Mouse (Mus musculus): ENCODE data around the gene Gm49387. TPM values are rescaled to one million over a fixed set of nuclear protein-coding genes. Genes with fewer than 3 reads are reported as not detected.

The Gm49387 gene
- polyA plus RNA-seq, 1 experiment: not detected

DNA sequence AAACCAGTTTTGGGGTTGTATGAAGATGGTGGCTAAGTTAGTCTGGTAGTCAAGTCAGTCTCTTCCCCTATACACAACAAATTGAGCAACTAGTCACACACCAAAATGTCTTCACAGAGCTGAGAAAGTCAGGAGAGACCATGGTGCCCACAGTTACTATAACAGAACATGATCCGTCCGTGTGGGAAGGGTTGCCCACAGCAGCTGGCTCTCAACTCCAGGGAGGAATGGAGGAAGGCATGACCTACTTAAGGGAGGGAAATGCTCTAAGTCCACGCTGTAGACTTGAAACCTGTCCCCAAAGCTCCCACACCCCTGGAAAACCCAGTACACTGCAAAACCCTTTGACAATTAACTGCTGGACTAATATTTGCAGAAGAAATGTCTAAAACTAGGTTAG is 130.4 kb downstream of the Gm49387 start:
- Histone ChIP-seq H3K79me2 (ENCODE audit: control insufficient read depth, insufficient read depth) (no peaks in the 10 kb centered on the region), H3ac (ENCODE audit: control insufficient read depth, insufficient read length) (no peak overlapping the region), H3K27me3 (ENCODE audit: control insufficient read depth, insufficient read depth, insufficient read length) (no peaks in the 10 kb centered on the region), H3K4me2 (ENCODE audit: low read depth) (no peak overlapping the region), H3K4me3 (no peak overlapping the region), H3K36me3 (ENCODE audit: control insufficient read depth, insufficient read depth) (peaks cover 25% of the 10 kb centered on the region)
- no peak for TF ChIP-seq TCF3 (IDR thresholded peaks at IDR 0.05; ENCODE audit: insufficient read length, low read depth)
- peak in 1 of 3 experiments; percentile 51 for TF ChIP-seq MYOG (IDR thresholded peaks at IDR 0.05; ENCODE audit: control insufficient read depth in 1 of 3, insufficient read depth in 1 of 3, insufficient read length in 2 of 3, low read depth in 2 of 3)
- peak in 2 of 3 experiments; percentile 5 to 71 for TF ChIP-seq MYOD1 (IDR thresholded peaks at IDR 0.05; ENCODE audit: control insufficient read depth in 1 of 3, insufficient read length in 2 of 3, low read depth in 2 of 3)

DNA sequence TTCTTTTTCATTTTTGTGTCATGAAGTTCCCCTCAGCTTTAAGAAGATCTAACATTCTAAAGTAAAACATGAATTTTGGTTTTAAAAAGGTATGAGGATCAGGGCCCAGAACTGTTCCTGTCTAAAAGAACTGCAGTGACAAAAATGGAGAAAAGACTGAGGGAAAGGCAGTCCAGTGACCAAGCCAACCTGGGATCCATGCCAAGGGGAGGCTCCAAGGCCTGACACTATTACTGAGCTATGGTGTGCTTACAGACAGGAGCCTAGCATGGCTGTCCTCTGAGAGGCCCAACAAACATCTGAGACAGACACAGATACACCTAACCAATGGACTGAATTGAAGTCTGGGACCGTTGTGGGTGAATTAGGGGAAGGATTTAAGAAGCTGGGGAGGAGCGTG is 130.8 kb downstream of the Gm49387 start:
- Histone ChIP-seq H3K4me2 (ENCODE audit: low read depth) (no peak overlapping the region), H3ac (ENCODE audit: control insufficient read depth, insufficient read length) (no peak overlapping the region), H3K36me3 (ENCODE audit: control insufficient read depth, insufficient read depth) (peaks cover 29% of the 10 kb centered on the region), H3K4me3 (no peak overlapping the region), H3K27me3 (ENCODE audit: control insufficient read depth, insufficient read depth, insufficient read length) (no peaks in the 10 kb centered on the region), H3K79me2 (ENCODE audit: control insufficient read depth, insufficient read depth) (no peaks in the 10 kb centered on the region)
- TF ChIP-seq MYOG (IDR thresholded peaks at IDR 0.05; ENCODE audit: control insufficient read depth in 1 of 3, insufficient read depth in 1 of 3, insufficient read length in 2 of 3, low read depth in 2 of 3): no peak
- no peak for TF ChIP-seq MAX (IDR thresholded peaks at IDR 0.05; ENCODE audit: low read depth)
- TF ChIP-seq MYOD1 (IDR thresholded peaks at IDR 0.05; ENCODE audit: control insufficient read depth in 1 of 3, insufficient read length in 2 of 3, low read depth in 2 of 3): no peak
- no peak for TF ChIP-seq TCF3 (IDR thresholded peaks at IDR 0.05; ENCODE audit: insufficient read length, low read depth)
- no peak for TF ChIP-seq POLR2AphosphoS2 (IDR thresholded peaks at IDR 0.05; ENCODE audit: insufficient read length, low read depth)
- no peak for TF ChIP-seq CEBPB (IDR thresholded peaks at IDR 0.05; ENCODE audit: insufficient read depth, poor library complexity, severe bottlenecking)
- no peak for TF ChIP-seq TCF12 (IDR thresholded peaks at IDR 0.05; ENCODE audit: insufficient read depth, poor library complexity, severe bottlenecking)
- TF ChIP-seq USF1 (IDR thresholded peaks at IDR 0.05; ENCODE audit: low read depth): no peak
- no peak for TF ChIP-seq POLR2A (IDR thresholded peaks at IDR 0.05; ENCODE audit: insufficient read length, low read depth)
- TF ChIP-seq REST (IDR thresholded peaks at IDR 0.05; ENCODE audit: insufficient read depth, insufficient read length): no peak
- no peak for TF ChIP-seq SRF (IDR thresholded peaks at IDR 0.05; ENCODE audit: control insufficient read depth, insufficient read length, low read depth)
- TF ChIP-seq E2F4 (IDR thresholded peaks at IDR 0.05; ENCODE audit: insufficient read depth): no peak

DNA sequence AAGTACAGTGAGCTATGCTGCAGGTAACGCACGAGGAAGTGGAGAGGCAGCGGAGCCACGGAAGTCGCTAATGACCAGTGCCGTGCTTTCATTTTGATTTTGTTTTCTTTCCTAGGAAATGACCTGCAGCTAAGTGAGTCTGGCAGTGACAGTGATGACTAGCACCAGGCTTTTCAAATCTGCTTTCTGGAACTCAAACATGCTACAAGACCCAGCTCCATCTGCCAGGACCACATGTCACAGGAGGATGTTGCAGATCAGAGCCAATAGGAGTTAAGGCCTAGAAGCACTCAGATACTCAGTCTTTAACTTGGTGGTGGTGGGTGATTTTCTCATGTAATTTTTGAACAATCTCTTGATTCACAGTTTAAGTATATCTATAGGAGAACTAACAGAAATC is 134.2 kb downstream of the Gm49387 start:
- Histone ChIP-seq H3K27me3 (ENCODE audit: control insufficient read depth, insufficient read depth, insufficient read length) (no peaks in the 10 kb centered on the region), H3K4me2 (ENCODE audit: low read depth) (no peak overlapping the region), H3K79me2 (ENCODE audit: control insufficient read depth, insufficient read depth) (peaks cover 3% of the 10 kb centered on the region), H3K36me3 (ENCODE audit: control insufficient read depth, insufficient read depth) (peaks cover 60% of the 10 kb centered on the region), H3ac (ENCODE audit: control insufficient read depth, insufficient read length) (no peak overlapping the region), H3K4me3 (no peak overlapping the region)
- TF ChIP-seq POLR2AphosphoS2 (IDR thresholded peaks at IDR 0.05; ENCODE audit: insufficient read length, low read depth) (no peak), TCF3 (IDR thresholded peaks at IDR 0.05; ENCODE audit: insufficient read length, low read depth) (no peak)

DNA sequence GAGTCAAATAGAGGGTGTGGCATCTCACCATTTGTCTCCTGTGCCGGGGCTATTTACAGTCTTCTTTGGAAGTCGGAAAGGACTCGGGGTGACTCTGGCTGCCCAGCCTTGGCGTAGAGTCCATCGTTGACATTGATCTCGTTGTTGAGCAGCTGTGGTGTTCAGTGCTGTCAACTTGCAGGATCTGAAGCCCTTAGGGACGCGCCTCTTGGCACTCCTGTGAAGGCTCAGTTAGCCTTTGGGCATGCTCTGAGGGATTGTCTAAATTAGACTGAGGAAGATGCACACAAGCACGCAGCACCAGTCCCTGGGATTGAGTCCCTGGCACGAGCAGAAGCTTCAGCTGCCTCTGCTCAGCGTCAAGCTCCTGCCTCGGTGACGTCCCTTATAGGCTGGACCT is 137.3 kb downstream of the Gm49387 start:
- Histone ChIP-seq H3K4me3 (no peak overlapping the region), H3K36me3 (ENCODE audit: control insufficient read depth, insufficient read depth) (peaks cover 71% of the 10 kb centered on the region), H3ac (ENCODE audit: control insufficient read depth, insufficient read length) (no peak overlapping the region), H3K27me3 (ENCODE audit: control insufficient read depth, insufficient read depth, insufficient read length) (no peaks in the 10 kb centered on the region), H3K79me2 (ENCODE audit: control insufficient read depth, insufficient read depth) (peaks cover 12% of the 10 kb centered on the region), H3K4me2 (ENCODE audit: low read depth) (no peak overlapping the region)
- TF ChIP-seq TCF3 (IDR thresholded peaks at IDR 0.05; ENCODE audit: insufficient read length, low read depth) (no peak), MYOD1 (IDR thresholded peaks at IDR 0.05; ENCODE audit: control insufficient read depth in 1 of 3, insufficient read length in 2 of 3, low read depth in 2 of 3) (peak in 1 of 3 experiments; percentile 43), CEBPB (IDR thresholded peaks at IDR 0.05; ENCODE audit: insufficient read depth, poor library complexity, severe bottlenecking) (no peak), MYOG (IDR thresholded peaks at IDR 0.05; ENCODE audit: control insufficient read depth in 1 of 3, insufficient read depth in 1 of 3, insufficient read length in 2 of 3, low read depth in 2 of 3) (peak in 1 of 3 experiments; percentile 15)

Other genes with a start within 250 kb of the Gm49387 start
- 29.5 TPM for gene Sh3bp5, start 204.8 kb downstream of the Gm49387 start, polyA plus RNA-seq (2012; fragmentation: generic; extraction: Trizol)
- 18.4 TPM for gene Eaf1, start 146.5 kb downstream of the Gm49387 start, polyA plus RNA-seq (2012; fragmentation: generic; extraction: Trizol)
- gene Mettl6, start 145.8 kb downstream of the Gm49387 start, polyA plus RNA-seq (2012; fragmentation: generic; extraction: Trizol): 15.1 TPM
- gene Colq, start 49.5 kb downstream of the Gm49387 start, polyA plus RNA-seq (2012; fragmentation: generic; extraction: Trizol): 3.0 TPM
- gene Btd, start 150 bp upstream of the Gm49387 start, polyA plus RNA-seq (2012; fragmentation: generic; extraction: Trizol): 14.7 TPM
- gene Hacl1, start 408 bp upstream of the Gm49387 start, polyA plus RNA-seq (2012; fragmentation: generic; extraction: Trizol): 6.0 TPM
- gene Ankrd28, start 189.8 kb upstream of the Gm49387 start, polyA plus RNA-seq (2012; fragmentation: generic; extraction: Trizol): 6.5 TPM

All from myocyte (in vitro differentiated cells).